Mouse (Mus musculus) kidney, adult 2 months (tissue): ENCODE measurements around the gene Cpne4. TPM values are rescaled to one million over a fixed set of nuclear protein-coding genes. Genes with fewer than 3 reads are reported as not detected.

Experiments
- DNase-seq: peaks from one replicate; pipeline ENCODE4 v3.0.0; 2021
- H3K27ac ChIP-seq: fragments of 200-500 bp; 2 replicates; pipeline ENCODE4 v1.5.1; 2012; ENCODE audit warnings: low read depth, low read length, control low read depth, inconsistent platforms; ENCODE audit not compliant: insufficient read depth
- H3K27me3 ChIP-seq: fragments of 200-500 bp; replicated peaks from 2 replicates; pipeline ENCODE4 v1.6.1; 2012; ENCODE audit warnings: mild to moderate bottlenecking, moderate library complexity, low read length, inconsistent platforms; ENCODE audit not compliant: control insufficient read depth, insufficient read depth
- H3K36me3 ChIP-seq: fragments of 200-500 bp; 2 replicates; pipeline ENCODE4 v1.6.1; 2012; ENCODE audit warnings: mild to moderate bottlenecking, moderate library complexity, low read length, inconsistent platforms; ENCODE audit not compliant: control insufficient read depth, insufficient read depth
- H3K4me1 ChIP-seq: fragments of 200-500 bp; 2 replicates; pipeline ENCODE4 v1.6.1; 2011; ENCODE audit warnings: low read length; ENCODE audit not compliant: control insufficient read depth, insufficient read depth
- H3K4me3 ChIP-seq: fragments of 200-500 bp; 2 replicates; pipeline ENCODE4 v1.5.1; 2011; ENCODE audit warnings: mild to moderate bottlenecking, low read depth, low read length, control low read depth; ENCODE audit not compliant: insufficient read depth
- CTCF ChIP-seq: fragments of 200-500 bp; conservative IDR thresholded peaks from 2 replicates; pipeline ENCODE4 v1.5.1; 2011; ENCODE audit warnings: low read depth, mild to moderate bottlenecking, control low read depth, low read length, moderate library complexity, mixed read lengths; ENCODE audit not compliant: insufficient read depth, insufficient read length
- POLR2A ChIP-seq: fragments of 200-500 bp; IDR thresholded peaks from one replicate; pipeline ENCODE4 v1.6.1; 2011; ENCODE audit warnings: low read depth, low read length, control low read depth
- whole genome bisulfite sequencing: fragments of 180-500 bp; shearing (Covaris S2); methylation state at CpG from one replicate; pipeline ENCODE4 v1.1.7; 2018; 5-methylcytosine and 5-hydroxymethylcytosine counted together
- polyA plus RNA-seq: library from polyadenylated mRNA; depleted of rRNA; stranded (reverse); fragments of >200 nt; gene quantifications from 2 replicates; pipeline ENCODE4 v1.2.3, GENCODE M21; 2012

Gene Cpne4
- polyA plus RNA-seq, 1 experiment = 7.4 TPM

DNA sequence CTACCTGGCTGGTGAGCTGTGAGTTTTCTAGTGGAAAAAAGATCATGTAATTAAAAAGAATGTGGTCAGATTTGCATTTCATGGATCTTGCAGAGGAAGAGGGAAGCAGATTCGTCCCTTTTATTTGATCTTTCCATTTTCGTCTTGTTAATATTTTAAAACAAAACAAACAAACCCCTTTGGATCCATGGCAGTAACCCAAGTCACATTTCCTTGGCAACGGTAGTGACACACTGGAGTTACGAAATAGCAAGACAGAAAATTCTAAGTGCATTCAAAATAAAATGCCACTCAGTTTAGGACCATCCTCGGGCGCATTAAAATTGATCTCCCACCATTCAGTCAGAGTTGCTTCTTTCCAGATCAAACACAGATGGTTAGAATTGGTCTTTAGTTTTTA lies 25.8 kb downstream of the Cpne4 start:
- WGBS = 63% methylated on average over 6 of the region's 6 CpGs
- DNase-seq = peak; percentile 43

DNA sequence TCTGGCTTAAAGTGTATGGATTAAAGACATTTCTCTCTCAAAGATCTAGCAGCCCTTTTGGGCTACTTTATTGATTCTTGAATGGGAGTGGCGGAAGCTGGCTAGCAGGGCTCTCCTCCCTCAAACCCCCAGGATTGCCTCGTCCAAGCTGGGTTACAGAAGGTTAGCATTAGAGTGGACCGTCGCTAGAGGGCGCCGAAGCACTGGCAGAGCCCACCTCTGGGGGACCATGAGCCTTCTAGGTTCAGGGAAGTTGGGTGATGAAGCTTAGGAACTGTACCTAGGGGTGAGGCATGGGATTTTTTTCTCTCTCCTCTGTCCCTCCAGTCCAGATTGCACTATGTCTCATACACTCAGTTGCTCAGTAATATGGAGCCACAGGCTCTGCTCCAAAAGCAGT lies 27.4 kb downstream of the Cpne4 start:
- H3K4me3 ChIP-seq = no peak overlapping the region
- peak; percentile 59 for DNase-seq
- WGBS = 2% methylated on average over 6 of the region's 6 CpGs
- H3K27me3 ChIP-seq = no peaks in the 10 kb centered on the region; the same call in 1 of the 2 replicates
- H3K4me1 ChIP-seq = no peaks in the 10 kb centered on the region
- H3K27ac ChIP-seq = no peak overlapping the region
- TF ChIP-seq POLR2A = no peak
- peak; percentile 80 for TF ChIP-seq CTCF
- no peaks in the 10 kb centered on the region for H3K36me3 ChIP-seq

More for the DNA sequence above, 25.8 kb downstream of the Cpne4 start:
- H3K27ac ChIP-seq = no peak overlapping the region
- no peaks in the 10 kb centered on the region; the same call in 1 of the 2 replicates for H3K27me3 ChIP-seq
- no peak overlapping the region for H3K4me3 ChIP-seq
- no peaks in the 10 kb centered on the region for H3K4me1 ChIP-seq
- no peaks in the 10 kb centered on the region for H3K36me3 ChIP-seq
- TF ChIP-seq CTCF (no peak), POLR2A (no peak)

DNA sequence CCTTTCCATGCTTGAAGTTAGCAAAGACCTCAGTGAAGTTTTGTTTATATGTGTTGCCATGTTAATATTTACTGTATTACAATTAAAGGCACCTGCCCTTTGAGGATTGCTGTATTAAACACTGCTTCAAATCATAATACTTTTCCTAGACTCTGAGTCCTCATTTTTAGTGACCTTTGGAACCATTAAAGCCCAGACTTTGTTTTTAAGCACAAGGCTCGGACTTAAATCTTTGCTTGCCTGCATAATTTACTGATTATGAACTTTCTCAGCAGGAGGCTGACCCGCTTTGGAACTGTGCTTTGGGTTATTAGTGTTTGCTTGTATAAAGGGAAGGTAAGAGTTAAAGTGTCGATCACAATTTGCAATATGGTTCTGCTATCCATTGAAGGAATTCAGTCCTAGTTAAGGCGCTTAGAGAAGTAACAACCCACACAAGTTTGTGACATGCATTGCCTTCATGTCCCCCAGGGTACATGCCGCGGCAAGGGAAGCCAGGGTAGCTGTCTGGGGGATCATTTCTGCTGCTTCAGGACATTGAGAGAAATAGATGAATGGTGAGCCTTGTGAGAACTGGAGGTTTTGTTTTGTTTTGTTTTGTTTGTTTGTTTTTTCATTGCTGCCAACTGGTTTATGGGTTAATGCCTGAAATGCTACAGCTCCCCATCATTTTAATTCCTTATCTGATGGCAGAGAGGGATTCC lies 35.0 kb downstream of the Cpne4 start:
- 45% methylated on average over 6 of the region's 6 CpGs for WGBS
- Histone ChIP-seq H3K27ac (peak overlapping the region; percentile 59), H3K36me3 (no peaks in the 10 kb centered on the region), H3K27me3 (no peaks in the 10 kb centered on the region), H3K4me1 (peaks cover 6% of the 10 kb centered on the region; the same call in 1 of the 2 replicates), H3K4me3 (no peak overlapping the region)
- peak; percentile 76 for DNase-seq
- TF ChIP-seq CTCF (no peak), POLR2A (no peak)

DNA sequence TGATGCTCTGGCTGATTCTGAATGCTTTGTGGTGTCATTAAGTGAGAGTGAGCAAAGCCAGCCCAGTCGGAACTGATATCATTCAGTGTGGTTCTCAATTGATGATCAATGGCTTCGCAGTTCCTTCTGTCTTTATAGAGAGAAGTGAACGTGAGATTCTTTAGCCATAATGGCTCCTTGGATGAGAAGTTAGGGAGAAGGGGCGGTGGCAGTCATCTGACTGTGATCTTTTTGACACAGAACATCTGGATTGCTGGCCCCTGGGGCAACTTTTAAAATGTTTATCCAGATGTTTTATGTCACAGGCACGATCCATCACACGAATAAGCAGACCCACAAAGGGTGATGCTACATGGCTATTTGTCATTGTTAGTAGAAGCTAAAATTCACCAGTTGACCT lies 35.6 kb downstream of the Cpne4 start:
- TF ChIP-seq CTCF = no peak
- no peak for TF ChIP-seq POLR2A
- WGBS = 26% methylated on average over 6 of the region's 6 CpGs
- H3K4me1 ChIP-seq = peaks cover 6% of the 10 kb centered on the region; the same call in 1 of the 2 replicates

GRCm38 (mm10) chr9:104594550-104594949 lies 47.5 kb downstream of the Cpne4 start:
- H3K4me1 ChIP-seq = 0 out of 2 replicates have a peak, but pooled peaks cover 4% of the 10 kb centered on the region
- no peak for TF ChIP-seq CTCF
- DNase-seq = peak; percentile 88
- H3K36me3 ChIP-seq = no peaks in the 10 kb centered on the region
- H3K27ac ChIP-seq = no peak overlapping the region
- 30% methylated on average over 5 of the region's 5 CpGs for WGBS
- no peaks in the 10 kb centered on the region for H3K27me3 ChIP-seq
- H3K4me3 ChIP-seq = no peak overlapping the region

More for the DNA sequence above, 35.6 kb downstream of the Cpne4 start:
- Histone ChIP-seq H3K27me3 (no peaks in the 10 kb centered on the region), H3K36me3 (no peaks in the 10 kb centered on the region), H3K4me3 (no peak overlapping the region), H3K27ac (peak overlapping the region; percentile 59)
- DNase-seq = peak; percentile 7

GRCm38 (mm10) chr9:104594979-104595378 lies 47.9 kb downstream of the Cpne4 start:
- H3K4me1 ChIP-seq = 0 out of 2 replicates have a peak, but pooled peaks cover 4% of the 10 kb centered on the region
- 64% methylated on average over 2 of the region's 2 CpGs for WGBS
- no peak overlapping the region for H3K27ac ChIP-seq
- no peak overlapping the region for H3K4me3 ChIP-seq
- DNase-seq = no peak
- TF ChIP-seq POLR2A (no peak), CTCF (no peak)
- no peaks in the 10 kb centered on the region for H3K36me3 ChIP-seq
- no peaks in the 10 kb centered on the region for H3K27me3 ChIP-seq

GRCm38 (mm10) chr9:104612523-104612922 lies 65.4 kb downstream of the Cpne4 start:
- WGBS = 60% methylated on average over 6 of the region's 6 CpGs
- TF ChIP-seq POLR2A (no peak), CTCF (no peak)
- Histone ChIP-seq H3K27me3 (no peaks in the 10 kb centered on the region), H3K4me3 (no peak overlapping the region), H3K36me3 (no peaks in the 10 kb centered on the region), H3K4me1 (no peaks in the 10 kb centered on the region; the same call in 1 of the 2 replicates), H3K27ac (no peak overlapping the region)
- no peak for DNase-seq
